Mouse (Mus musculus) kidney, adult 2 months (tissue): ENCODE measurements around the gene Cdh4.

Source experiments
- CTCF ChIP-seq: fragments of 200-500 bp; conservative IDR thresholded peaks from 2 replicates; pipeline ENCODE4 v1.5.1; 2011; ENCODE audit warnings: low read depth, mild to moderate bottlenecking, control low read depth, low read length, moderate library complexity, mixed read lengths; ENCODE audit not compliant: insufficient read depth, insufficient read length
- POLR2A ChIP-seq: fragments of 200-500 bp; IDR thresholded peaks from one replicate; pipeline ENCODE4 v1.6.1; 2011; ENCODE audit warnings: low read depth, low read length, control low read depth

DNA sequence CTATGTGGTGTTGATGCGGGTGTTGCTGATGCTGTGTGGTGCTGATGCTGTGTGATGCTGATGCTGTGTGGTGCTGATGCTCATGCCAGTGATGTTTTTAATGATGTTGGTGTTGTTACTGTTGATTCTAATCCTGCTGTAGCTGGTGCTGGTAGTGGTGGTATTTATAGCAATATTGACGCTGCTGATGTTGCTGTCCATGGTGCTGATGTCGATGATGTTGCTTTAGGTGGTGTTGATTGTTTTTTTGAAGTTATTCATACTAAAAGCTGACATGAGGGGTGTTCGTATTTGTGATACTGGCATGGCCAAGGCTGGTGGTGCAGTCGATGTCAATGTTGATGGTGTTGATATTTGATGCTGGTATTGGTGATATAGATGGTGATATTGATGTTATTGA, 173.7 kb downstream of the Cdh4 start:
- no peak for TF ChIP-seq CTCF
- TF ChIP-seq POLR2A, result no peak
